Comparison of ENCODE assay signal across 35 mouse cellular contexts in the genomic region with DNA sequence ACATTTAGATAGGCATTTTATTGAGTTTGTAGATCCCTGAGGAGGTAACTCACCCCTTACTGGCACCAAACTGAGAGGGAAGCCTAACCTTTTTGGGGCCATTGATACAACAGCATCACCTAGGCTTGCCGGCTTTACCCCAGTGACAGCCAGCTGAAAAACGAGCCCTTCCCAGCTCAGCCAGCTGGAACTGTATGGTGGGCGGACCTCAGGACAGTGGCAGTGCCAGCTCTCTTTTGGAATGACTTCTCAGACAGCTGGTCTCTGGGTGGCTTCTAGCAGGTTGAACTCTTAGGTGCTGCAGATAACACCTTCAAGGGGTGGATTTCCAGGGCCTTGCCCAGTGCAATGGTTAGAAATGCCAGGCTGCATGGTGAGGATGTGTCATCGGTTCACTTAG. TPM values are rescaled to one million over a fixed set of nuclear protein-coding genes. Genes with fewer than 3 reads are reported as not detected.
DNase-seq lines count a peak whose midpoint lies in the region; ATAC-seq and TF ChIP-seq lines count a peak whose summit lies in the region.
"Had no signal": no experiment of that assay in that cellular context is flagged by ENCODE, and none has a peak within 500 bp of the region (broad histone marks: within the 10 kb centered on the region; RNA-seq: fewer than 3 reads in every experiment).

No protein-coding gene starts in this region.

- H3K4me1 ChIP-seq in intestine, postnatal 0 days (replicated peaks; ENCODE audit: control insufficient read depth, insufficient read depth, low read length) = no peaks in the 10 kb centered on the region
- H3K4me1 ChIP-seq: embryonic facial prominence, embryonic 12.5 days; hindbrain, embryonic 13.5 days had no signal

- ATAC-seq in megakaryocyte progenitor cell, adult 5-6 weeks (replicated peaks; ENCODE audit: poor library complexity) = no peak
- no peak for ATAC-seq in intestine, postnatal 0 days
- ATAC-seq: forebrain, embryonic 14.5 days; forebrain, postnatal 0 days; hindbrain, embryonic 16.5 days; intestine, embryonic 15.5 days; Patski had no signal

- no peak for TF ChIP-seq CTCF in intestine, postnatal 0 days (IDR thresholded peaks at IDR 0.05; ENCODE audit: low read depth)

- no peaks in the 10 kb centered on the region for H3K27me3 ChIP-seq in intestine, postnatal 0 days (replicated peaks; ENCODE audit: control insufficient read depth, insufficient read depth, low read length)
- H3K27me3 ChIP-seq: hindbrain, embryonic 13.5 days; intestine, embryonic 15.5 days had no signal

- peak; percentile 65 for DNase-seq in gastrocnemius, adult 18-20 months (ENCODE audit: low spot score)
- no peak for DNase-seq in gastrocnemius, postnatal 4 days (ENCODE audit: low spot score in 2 of 2)
- peak; percentile 31 to 54 for DNase-seq in gastrocnemius, adult 8-10 months (ENCODE audit: low spot score in 2 of 2)
- DNase-seq in gastrocnemius, postnatal 25 days = peak; percentile 55
- DNase-seq in T-cell, adult 2 months (ENCODE audit: low spot score) = no peak
- DNase-seq: adrenal gland, adult 8-10 months; adrenal gland, postnatal 25 days; B cell, adult 2 months; cerebellum, adult 11-12 months; cerebellum, adult 9-10 months; cerebellum, postnatal 25 days; forebrain, postnatal 0 days; heart, adult 2 months; heart, postnatal 36 days; kidney, adult 18-20 months had no signal

- H3K4me2 ChIP-seq in intestine, postnatal 0 days (replicated peaks; ENCODE audit: low read depth) = no peak overlapping the region
- H3K4me2 ChIP-seq: embryonic facial prominence, embryonic 12.5 days; embryonic facial prominence, embryonic 15.5 days; heart, embryonic 11.5 days; hindbrain, embryonic 13.5 days; intestine, embryonic 15.5 days had no signal

- no peaks in the 10 kb centered on the region for H3K36me3 ChIP-seq in intestine, postnatal 0 days (ENCODE audit: control insufficient read depth, insufficient read depth)
- H3K36me3 ChIP-seq: embryonic facial prominence, embryonic 12.5 days; embryonic facial prominence, embryonic 15.5 days; G1E; hindbrain, embryonic 10.5 days; hindbrain, embryonic 13.5 days; intestine, embryonic 15.5 days had no signal

- H3K9me3 ChIP-seq in intestine, postnatal 0 days (ENCODE audit: control insufficient read depth) = no peaks in the 10 kb centered on the region
- H3K9me3 ChIP-seq: embryonic facial prominence, embryonic 12.5 days; embryonic facial prominence, embryonic 15.5 days; hindbrain, embryonic 10.5 days; hindbrain, embryonic 13.5 days; intestine, embryonic 15.5 days had no signal

- H3K4me3 ChIP-seq in intestine, postnatal 0 days (ENCODE audit: low read depth, low read length) = no peak overlapping the region
- H3K4me3 ChIP-seq: embryonic facial prominence, embryonic 12.5 days; embryonic facial prominence, embryonic 15.5 days; heart, adult 2 months; hindbrain, embryonic 10.5 days; hindbrain, embryonic 13.5 days; intestine, embryonic 15.5 days had no signal

- H3K27ac ChIP-seq in intestine, postnatal 0 days (ENCODE audit: low read depth, low read length) = no peak overlapping the region
- H3K27ac ChIP-seq: embryonic facial prominence, embryonic 12.5 days; embryonic facial prominence, embryonic 15.5 days; heart, adult 2 months; hindbrain, embryonic 10.5 days; hindbrain, embryonic 13.5 days; intestine, embryonic 15.5 days had no signal

- no peak overlapping the region for H3K9ac ChIP-seq in intestine, postnatal 0 days (ENCODE audit: low read depth, low read length)
- H3K9ac ChIP-seq: embryonic facial prominence, embryonic 12.5 days; embryonic facial prominence, embryonic 15.5 days; forebrain, postnatal 0 days; hindbrain, embryonic 13.5 days; intestine, embryonic 15.5 days had no signal

- 77% methylated on average over 4 of the region's 4 CpGs for WGBS in intestine, postnatal 0 days

RNA-seq across cellular contexts. Expression of a gene that starts 18.4 kb away (rescaled TPM):
- total RNA-seq in gastrocnemius, adult 18-20 months (2021) = 10 to 100 TPM; 46.9 to 50.4 TPM
- total RNA-seq in gastrocnemius, postnatal 4 days (2021) = 10 to 100 TPM; 35.3 to 35.4 TPM
- 10 to 100 TPM; 48.2 to 56.8 (median 51.2) TPM for total RNA-seq in gastrocnemius, adult 8-10 months (2022)
- total RNA-seq in gastrocnemius, postnatal 25 days (2021) = 10 to 100 TPM; 32.2 to 34.1 TPM
- 30.8 and 33.9 TPM in 2 replicates for total RNA-seq in megakaryocyte progenitor cell, adult 5-6 weeks (2015)
- total RNA-seq in megakaryocyte progenitor cell, adult 5-6 weeks (2017) = 18.2 and 23.7 TPM in 2 replicates
- 98.4 and 106 TPM in 2 replicates for polyA plus RNA-seq in intestine, postnatal 0 days (2015; fragmentation: Nextera tagmentation; extraction: Ambion mirVana)

RNA-seq across cellular contexts. Expression of a gene that starts 54.1 kb away (rescaled TPM):
- total RNA-seq in gastrocnemius, adult 18-20 months (2021) = not detected
- not detected for total RNA-seq in gastrocnemius, postnatal 4 days (2021)
- total RNA-seq in gastrocnemius, adult 8-10 months (2022) = not detected
- not detected for total RNA-seq in gastrocnemius, postnatal 25 days (2021)
- not detected in 2 replicates for total RNA-seq in megakaryocyte progenitor cell, adult 5-6 weeks (2015)
- total RNA-seq in megakaryocyte progenitor cell, adult 5-6 weeks (2017) = not detected in 2 replicates
- polyA plus RNA-seq in intestine, postnatal 0 days (2015; fragmentation: Nextera tagmentation; extraction: Ambion mirVana) = not detected in 2 replicates
- total RNA-seq: adrenal gland, postnatal 25 days; CH12.LX; common myeloid progenitor, adult 5-6 weeks; forebrain, postnatal 0 days; G1E; granulocyte monocyte progenitor cell, adult 5-6 weeks; heart, adult 2 months; heart, postnatal 36 days had no signal
- polyA plus RNA-seq: brain, embryonic 14.5 days; embryonic facial prominence, embryonic 12.5 days; embryonic facial prominence, embryonic 15.5 days; forebrain, embryonic 11.5 days; forebrain, embryonic 14.5 days; forebrain, postnatal 0 days; frontal cortex, adult 2 months; G1E; heart, adult 2 months; heart, embryonic 11.5 days; heart, embryonic 14.5 days; heart, postnatal 0 days; hindbrain, embryonic 10.5 days; hindbrain, embryonic 13.5 days; hindbrain, embryonic 16.5 days; intestine, embryonic 15.5 days had no signal

RNA-seq across cellular contexts. Expression of a gene that starts 55.7 kb away (rescaled TPM):
- 10 to 100 TPM in 1 of 2 experiments, 1 to 10 TPM in 1; 4.6 to 11.1 TPM for total RNA-seq in gastrocnemius, adult 18-20 months (2021)
- total RNA-seq in gastrocnemius, postnatal 4 days (2021) = 1 to 10 TPM; 3.1 to 3.7 TPM
- 10 to 100 TPM in 2 of 4 experiments, 1 to 10 TPM in 2; 7.8 to 16.8 (median 9.7) TPM for total RNA-seq in gastrocnemius, adult 8-10 months (2022)
- 1 to 10 TPM; 8.1 to 9.5 TPM for total RNA-seq in gastrocnemius, postnatal 25 days (2021)
- total RNA-seq in megakaryocyte progenitor cell, adult 5-6 weeks (2015) = 10.9 and 16.8 TPM in 2 replicates
- 60.3 and 64.2 TPM in 2 replicates for total RNA-seq in megakaryocyte progenitor cell, adult 5-6 weeks (2017)
- 23.2 and 40.9 TPM in 2 replicates for polyA plus RNA-seq in intestine, postnatal 0 days (2015; fragmentation: Nextera tagmentation; extraction: Ambion mirVana)

Comparison
In these comparisons a context has a peak if more than half of its experiments do, and no peak if none do; other contexts are left out.
1. DNase-seq: peak in gastrocnemius, adult 18-20 months (single experiment), gastrocnemius, adult 8-10 months (2 of 2) and gastrocnemius, postnatal 25 days (single experiment); none in gastrocnemius, postnatal 4 days (0 of 2) and T-cell, adult 2 months (single experiment).